ENCODE assay signal across 20 mouse cellular contexts in genomic region chr6:115006065-115006464, GRCm38 (mm10). TPM values are rescaled to one million over a fixed set of nuclear protein-coding genes. Genes with fewer than 3 reads are reported as not detected.
DNase-seq lines count a peak whose midpoint lies in the region; ATAC-seq and TF ChIP-seq lines count a peak whose summit lies in the region.
"Had no signal": no experiment of that assay in that cellular context is flagged by ENCODE, and none has a peak within 500 bp of the region (broad histone marks: within the 10 kb centered on the region; RNA-seq: fewer than 3 reads in every experiment).

No protein-coding gene starts in this region.

- peaks cover 40% of the 10 kb centered on the region for H3K36me3 ChIP-seq in midbrain, embryonic 13.5 days
- H3K36me3 ChIP-seq in midbrain, embryonic 10.5 days, result peaks cover 54% of the 10 kb centered on the region

- intact Hi-C loops in gastrocnemius, adult 2 months (cut with DNase I), result loop anchor here (2.0 to 5.0 kb wide), 2 partner anchors 34 to 283 kb away; no protein-coding TSS in a partner anchor
- intact Hi-C loops in gastrocnemius, postnatal 14 days (cut with DNase I; ENCODE audit: low total_unique reads), result loop anchor here (10.0 kb wide), 1 partner anchor 291 kb away; no protein-coding TSS in a partner anchor
- intact Hi-C loops in heart, postnatal 25 days (cut with DNase I), result no loop called here

- H3K9me3 ChIP-seq in midbrain, embryonic 13.5 days, result no peaks in the 10 kb centered on the region
- no peaks in the 10 kb centered on the region for H3K9me3 ChIP-seq in midbrain, embryonic 10.5 days (replicated peaks)
- H3K9me3 ChIP-seq: embryonic facial prominence, embryonic 12.5 days; forebrain, embryonic 12.5 days; forebrain, embryonic 15.5 days; heart, embryonic 13.5 days; hindbrain, embryonic 12.5 days; hindbrain, embryonic 15.5 days had no signal

- ATAC-seq in midbrain, embryonic 13.5 days, result no peak
- ATAC-seq in granulocyte monocyte progenitor cell, adult 5-6 weeks (replicated peaks; ENCODE audit: poor library complexity, severe bottlenecking), result peak; percentile 67
- ATAC-seq: activated CD4-positive, CD25-positive, alpha-beta regulatory T cell, adult 4 months; CD4-positive, CD25-positive, alpha-beta regulatory T cell, adult 4 months; forebrain, embryonic 15.5 days; intestine, postnatal 0 days had no signal

- peaks cover 15% of the 10 kb centered on the region for H3K4me1 ChIP-seq in midbrain, embryonic 13.5 days (replicated peaks)
- H3K4me1 ChIP-seq in midbrain, embryonic 10.5 days, result peaks cover 16% of the 10 kb centered on the region
- H3K4me1 ChIP-seq: forebrain, embryonic 15.5 days; hindbrain, embryonic 15.5 days had no signal

- no peak for DNase-seq in gastrocnemius, adult 2 months
- no peak for DNase-seq in gastrocnemius, postnatal 14 days
- DNase-seq in midbrain, embryonic 10.5 days (ENCODE audit: low spot score), result no peak
- DNase-seq in retina, embryonic 14.5 days (ENCODE audit: low spot score), result no peak
- DNase-seq in heart, postnatal 25 days (ENCODE audit: low spot score), result no peak
- DNase-seq: adrenal gland, postnatal 10 days; gastrocnemius, postnatal 10 days; heart, postnatal 14 days had no signal

- 0 out of 2 replicates have a peak overlapping the region, but pooled peaks have one; percentile 19 for H3K9ac ChIP-seq in midbrain, embryonic 13.5 days (replicated peaks)
- H3K9ac ChIP-seq: embryonic facial prominence, embryonic 12.5 days; forebrain, embryonic 12.5 days; forebrain, embryonic 15.5 days; heart, embryonic 13.5 days; hindbrain, embryonic 12.5 days; hindbrain, embryonic 15.5 days had no signal

- no peaks in the 10 kb centered on the region for H3K27me3 ChIP-seq in midbrain, embryonic 13.5 days
- H3K27me3 ChIP-seq in midbrain, embryonic 10.5 days (ENCODE audit: low read depth, poor library complexity, severe bottlenecking), result no peaks in the 10 kb centered on the region
- H3K27me3 ChIP-seq: embryonic facial prominence, embryonic 12.5 days; forebrain, embryonic 12.5 days; forebrain, embryonic 15.5 days; heart, embryonic 13.5 days; hindbrain, embryonic 12.5 days; hindbrain, embryonic 15.5 days had no signal

- no peak overlapping the region for H3K4me3 ChIP-seq in gastrocnemius, adult 2 months
- no peak overlapping the region for H3K4me3 ChIP-seq in midbrain, embryonic 13.5 days (replicated peaks)
- H3K4me3 ChIP-seq in midbrain, embryonic 10.5 days, result no peak overlapping the region
- H3K4me3 ChIP-seq: embryonic facial prominence, embryonic 12.5 days; erythroblast, embryonic 14.5 days; forebrain, embryonic 12.5 days; forebrain, embryonic 15.5 days; heart, embryonic 13.5 days; hindbrain, embryonic 12.5 days; hindbrain, embryonic 15.5 days had no signal

- no peak for TF ChIP-seq CTCF in gastrocnemius, adult 2 months (IDR thresholded peaks at IDR 0.05)

- H3K4me2 ChIP-seq in midbrain, embryonic 13.5 days (replicated peaks), result no peak overlapping the region
- H3K4me2 ChIP-seq: embryonic facial prominence, embryonic 12.5 days; forebrain, embryonic 12.5 days; forebrain, embryonic 15.5 days; heart, embryonic 13.5 days; hindbrain, embryonic 12.5 days; hindbrain, embryonic 15.5 days had no signal

- H3K27ac ChIP-seq in gastrocnemius, adult 2 months, result peak overlapping the region; percentile 57
- 0 out of 2 replicates have a peak overlapping the region, but pooled peaks have one; percentile 17 for H3K27ac ChIP-seq in midbrain, embryonic 13.5 days
- H3K27ac ChIP-seq in midbrain, embryonic 10.5 days (replicated peaks), result no peak overlapping the region
- H3K27ac ChIP-seq: embryonic facial prominence, embryonic 12.5 days; forebrain, embryonic 12.5 days; forebrain, embryonic 15.5 days; heart, embryonic 13.5 days; hindbrain, embryonic 12.5 days; hindbrain, embryonic 15.5 days had no signal

- 74% methylated on average over 3 of the region's 3 CpGs for WGBS in midbrain, embryonic 13.5 days
- 73% methylated on average over 3 of the region's 3 CpGs for WGBS in midbrain, embryonic 10.5 days

RNA-seq across cellular contexts. Expression of gene Tamm41, which starts 31.6 kb away (rescaled TPM):
- 1 to 10 TPM; 6.7 to 8.1 TPM for total RNA-seq in gastrocnemius, adult 2 months (2021)
- 1 to 10 TPM; 8.5 to 8.9 TPM for total RNA-seq in gastrocnemius, postnatal 14 days (2021)
- polyA plus RNA-seq in midbrain, embryonic 13.5 days (2015; fragmentation: Nextera tagmentation; extraction: Ambion mirVana), result 50.8 and 55.5 TPM in 2 replicates
- polyA plus RNA-seq in midbrain, embryonic 10.5 days (2016; fragmentation: Nextera tagmentation; extraction: Ambion mirVana), result 85.6 and 100 TPM in 2 replicates
- total RNA-seq in granulocyte monocyte progenitor cell, adult 5-6 weeks (2014; fragmentation: Nextera tagmentation), result 47.8 and 51.7 TPM in 2 replicates
- 48.6 and 82.4 TPM in 2 replicates for total RNA-seq in granulocyte monocyte progenitor cell, adult 5-6 weeks (2017)
- 10 to 100 TPM; 10.1 to 10.5 TPM for total RNA-seq in heart, postnatal 25 days (2021)

RNA-seq across cellular contexts. Expression of gene Vgll4, which starts 36.3 kb away (rescaled TPM):
- 10 to 100 TPM; 16.7 to 25.6 TPM for total RNA-seq in gastrocnemius, adult 2 months (2021)
- 10 to 100 TPM; 15.7 to 20.1 TPM for total RNA-seq in gastrocnemius, postnatal 14 days (2021)
- 62.4 and 66.2 TPM in 2 replicates for polyA plus RNA-seq in midbrain, embryonic 13.5 days (2015; fragmentation: Nextera tagmentation; extraction: Ambion mirVana)
- polyA plus RNA-seq in midbrain, embryonic 10.5 days (2016; fragmentation: Nextera tagmentation; extraction: Ambion mirVana), result 70.9 and 79.7 TPM in 2 replicates
- total RNA-seq in granulocyte monocyte progenitor cell, adult 5-6 weeks (2014; fragmentation: Nextera tagmentation), result 14.0 and 16.5 TPM in 2 replicates
- total RNA-seq in granulocyte monocyte progenitor cell, adult 5-6 weeks (2017), result 16.9 and 22.8 TPM in 2 replicates
- 10 to 100 TPM; 24.3 to 24.9 TPM for total RNA-seq in heart, postnatal 25 days (2021)

Comparison
In these comparisons a context has a peak if more than half of its experiments do, and no peak if none do; other contexts are left out.
1. RNA of gene Tamm41, which starts 31.6 kb away (total RNA-seq): 47.8 to 82.4 TPM in granulocyte monocyte progenitor cell, adult 5-6 weeks; 10.1 to 10.5 TPM in heart, postnatal 25 days, 8.5 to 8.9 TPM in gastrocnemius, postnatal 14 days and 6.7 to 8.1 TPM in gastrocnemius, adult 2 months; every median in the first group is over 4 times any median in the second.